Mouse (Mus musculus) cerebellum, postnatal 14 days (tissue): ENCODE results near the gene Zkscan4.

ENCODE experiments used
- DNase-seq, 2 experiments: peaks; one replicate each; pipeline ENCODE4 v3.0.0; 2021; ENCODE audit warnings: mixed read lengths in 2 of 2

Gene Zkscan4

GRCm38 (mm10) chr13:21530136-21530535 lies 51.4 kb downstream of the Zkscan4 start:
- DNase-seq, result no peak

DNA sequence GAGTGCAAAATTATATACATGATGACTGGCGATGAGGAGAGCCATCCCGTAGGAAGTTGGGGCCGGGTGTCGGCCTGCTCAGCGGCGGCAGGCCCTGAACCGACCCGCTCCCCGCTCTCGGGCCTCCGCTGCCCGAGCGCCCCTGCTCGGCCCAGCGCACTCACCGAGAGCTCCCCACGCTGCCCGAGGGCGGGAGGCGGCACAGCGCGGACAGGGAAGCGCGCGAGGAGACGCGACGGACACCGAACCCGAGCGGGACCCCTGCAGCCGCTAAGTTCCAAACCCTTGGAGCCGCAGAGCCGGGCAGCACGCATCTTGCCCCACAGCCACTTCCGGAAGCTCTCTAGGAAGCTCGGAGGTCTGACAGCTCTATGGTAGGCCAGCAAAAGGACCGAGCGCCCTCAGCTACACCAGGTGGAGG lies 52.1 kb downstream of the Zkscan4 start, which contains the start of gene Zkscan8:
TSS of gene Zkscan8 (minus strand) at position 340 of the 421 bp plus-strand sequence.
- peak; percentile 88 to 93 for DNase-seq
